Mouse (Mus musculus) layer of hippocampus, postnatal 14 days (tissue): ENCODE measurements around the gene Wdr64. TPM values are rescaled to one million over a fixed set of nuclear protein-coding genes. Genes with fewer than 3 reads are reported as not detected.

ENCODE experiments used
- DNase-seq, 2 experiments: peaks; one replicate each; pipeline ENCODE4 v3.0.0; 2021 to 2022; ENCODE audit warnings: low spot score in 2 of 2, mixed read lengths in 1 of 2
- total RNA-seq, 2 experiments: library from RNA; stranded (reverse); gene quantifications; 2 replicates each; pipeline ENCODE4 v1.2.3; 2021

Gene Wdr64
- total RNA-seq, 2 experiments from 2014 or later: not detected

GRCm38 (mm10) chr1:175716832-175717231 lies 18.4 kb downstream of the Wdr64 start:
- no peak for DNase-seq

GRCm38 (mm10) chr1:175725771-175726170 lies 27.4 kb downstream of the Wdr64 start:
- no peak for DNase-seq

GRCm38 (mm10) chr1:175754576-175755364 lies 56.4 kb downstream of the Wdr64 start:
- DNase-seq: no peak

- no peak for DNase-seq
These were observed 96.3 kb downstream of the Wdr64 start for GRCm38 (mm10) chr1:175794668-175795067.

- no peak for DNase-seq
These were observed 110.0 kb downstream of the Wdr64 start for GRCm38 (mm10) chr1:175808356-175808755.

- no peak for DNase-seq
These were observed 113.2 kb downstream of the Wdr64 start for GRCm38 (mm10) chr1:175811625-175812024.

- no peak for DNase-seq
These were observed 125.5 kb downstream of the Wdr64 start for GRCm38 (mm10) chr1:175823815-175824438.

- no peak for DNase-seq
These were observed 130.1 kb downstream of the Wdr64 start for GRCm38 (mm10) chr1:175828539-175828938.

- no peak for DNase-seq
These were observed 130.8 kb downstream of the Wdr64 start for GRCm38 (mm10) chr1:175829220-175829619.

- no peak for DNase-seq
These were observed 157.1 kb downstream of the Wdr64 start for GRCm38 (mm10) chr1:175855515-175855914.

Other genes with a start within 250 kb of the Wdr64 start
- gene Rgs7, start 206.1 kb upstream of the Wdr64 start, total RNA-seq: 10 to 100 TPM; 81.5 to 82.5 TPM
- gene Kmo, start 78.2 kb upstream of the Wdr64 start, total RNA-seq: under 1 TPM; 0.14 to 0.33 TPM
- 10 to 100 TPM; 86.1 to 87.2 TPM for gene Fh1, start 73.0 kb upstream of the Wdr64 start, total RNA-seq
- gene Opn3, start 5.8 kb upstream of the Wdr64 start, total RNA-seq: 1 to 10 TPM; 2.1 to 4.8 TPM
- gene Chml, start 5.7 kb upstream of the Wdr64 start, total RNA-seq: 1 to 10 TPM; 6.0 to 6.8 TPM
- gene Exo1, start 182.0 kb downstream of the Wdr64 start, total RNA-seq: 1 to 10 TPM; 1.4 to 3.0 TPM
- not detected for gene Gm38100, start 221.7 kb downstream of the Wdr64 start, total RNA-seq